In genomic region chr6:65569741-65570140, GRCm38 (mm10) we compare ENCODE assay signal across 10 mouse cellular contexts. TPM values are rescaled to one million over a fixed set of nuclear protein-coding genes. Genes with fewer than 3 reads are reported as not detected.
DNase-seq lines count a peak whose midpoint lies in the region; ATAC-seq and TF ChIP-seq lines count a peak whose summit lies in the region.
"Had no signal": no experiment of that assay in that cellular context is flagged by ENCODE, and none has a peak within 500 bp of the region (broad histone marks: within the 10 kb centered on the region; RNA-seq: fewer than 3 reads in every experiment).

No protein-coding gene starts in this region.

- dilution Hi-C loops in CH12.LX (cut with MboI; ENCODE audit: extremely low pct_ligation_motif_present, extremely low pct_unique_long_range_greater_than_20kb, low sequenced_read_pairs) = no loop called here

- peak; percentile 62 for DNase-seq in hindbrain, embryonic 11.5 days (ENCODE audit: low spot score)
- peak; percentile 85 for DNase-seq in CH12.LX (ENCODE audit: extremely low read depth)
- peak; percentile 58 for DNase-seq in adrenal gland, postnatal 10 days
- peak; percentile 11 for DNase-seq in gastrocnemius, postnatal 14 days
- peak; percentile 31 to 34 for DNase-seq in left cerebral cortex, adult 2 months (ENCODE audit: extremely low spot score in 1 of 2, low spot score in 2 of 2)
- peak; percentile 6 for DNase-seq in retina, adult 2 months (ENCODE audit: low read depth, low spot score)
- DNase-seq: liver, embryonic 13.5 days had no signal

- H3K9me3 ChIP-seq in hindbrain, embryonic 11.5 days (ENCODE audit: control insufficient read depth, low read length) = no peaks in the 10 kb centered on the region
- no peaks in the 10 kb centered on the region for H3K9me3 ChIP-seq in hindbrain, embryonic 13.5 days
- H3K9me3 ChIP-seq in CH12.LX (replicated peaks; ENCODE audit: low read length) = no peaks in the 10 kb centered on the region
- H3K9me3 ChIP-seq: embryonic facial prominence, embryonic 13.5 days; liver, embryonic 13.5 days had no signal

- TF ChIP-seq POLR2A in CH12.LX (IDR thresholded peaks at IDR 0.05; ENCODE audit: low read depth, low read length) = no peak

- H3K9ac ChIP-seq in hindbrain, embryonic 11.5 days (ENCODE audit: low read depth, low read length) = no peak overlapping the region
- H3K9ac ChIP-seq in hindbrain, embryonic 13.5 days = no peak overlapping the region
- no peak overlapping the region for H3K9ac ChIP-seq in CH12.LX (ENCODE audit: insufficient read depth, low read depth)
- H3K9ac ChIP-seq: embryonic facial prominence, embryonic 13.5 days; liver, embryonic 13.5 days had no signal

- H3K4me2 ChIP-seq in hindbrain, embryonic 11.5 days (replicated peaks; ENCODE audit: low read depth, low read length) = no peak overlapping the region
- no peak overlapping the region for H3K4me2 ChIP-seq in hindbrain, embryonic 13.5 days
- H3K4me2 ChIP-seq in CH12.LX (ENCODE audit: insufficient read depth, low read depth, poor library complexity, severe bottlenecking) = no peak overlapping the region
- H3K4me2 ChIP-seq: embryonic facial prominence, embryonic 13.5 days; liver, embryonic 13.5 days had no signal

- H3K36me3 ChIP-seq in hindbrain, embryonic 11.5 days (ENCODE audit: control insufficient read depth, insufficient read depth, low read length) = no peaks in the 10 kb centered on the region
- no peaks in the 10 kb centered on the region for H3K36me3 ChIP-seq in hindbrain, embryonic 13.5 days
- no peaks in the 10 kb centered on the region for H3K36me3 ChIP-seq in CH12.LX (replicated peaks in 1 of 2; ENCODE audit: control insufficient read depth in 1 of 2, insufficient read depth in 1 of 2, low read length in 1 of 2)
- H3K36me3 ChIP-seq: embryonic facial prominence, embryonic 13.5 days; liver, embryonic 13.5 days had no signal

- no peak overlapping the region for H3K27ac ChIP-seq in hindbrain, embryonic 11.5 days (ENCODE audit: low read depth, low read length)
- H3K27ac ChIP-seq in hindbrain, embryonic 13.5 days = no peak overlapping the region
- H3K27ac ChIP-seq in CH12.LX (ENCODE audit: insufficient read depth, low read depth) = no peak overlapping the region
- H3K27ac ChIP-seq in left cerebral cortex, adult 2 months = no peak overlapping the region
- H3K27ac ChIP-seq: embryonic facial prominence, embryonic 13.5 days; liver, embryonic 13.5 days had no signal

- TF ChIP-seq EP300 in CH12.LX (IDR thresholded peaks at IDR 0.05; ENCODE audit: low read length) = no peak

- H3K4me1 ChIP-seq in hindbrain, embryonic 11.5 days (replicated peaks; ENCODE audit: control insufficient read depth, insufficient read depth, low read length) = no peaks in the 10 kb centered on the region
- H3K4me1 ChIP-seq in hindbrain, embryonic 13.5 days (replicated peaks) = no peaks in the 10 kb centered on the region
- peaks cover 6 to 52% of the 10 kb centered on the region in 2 experiments for H3K4me1 ChIP-seq in CH12.LX (ENCODE audit: control insufficient read depth in 1 of 2, insufficient read depth in 2 of 2)
- H3K4me1 ChIP-seq: embryonic facial prominence, embryonic 13.5 days; liver, embryonic 13.5 days had no signal

- peak; percentile 28 to 93; a peak in 3 of 4 replicates for TF ChIP-seq CTCF in CH12.LX (conservative IDR thresholded peaks at IDR 0.05 in 1 of 2, IDR thresholded peaks at IDR 0.05 in 1 of 2; ENCODE audit: low read depth in 2 of 2, low read length in 2 of 2)
- peak; percentile 71 for TF ChIP-seq CTCF in left cerebral cortex, adult 2 months (IDR thresholded peaks at IDR 0.05)

- H3K27me3 ChIP-seq in hindbrain, embryonic 11.5 days (ENCODE audit: control insufficient read depth, insufficient read depth, low read length) = no peaks in the 10 kb centered on the region
- no peaks in the 10 kb centered on the region for H3K27me3 ChIP-seq in hindbrain, embryonic 13.5 days
- H3K27me3 ChIP-seq in CH12.LX (replicated peaks) = no peaks in the 10 kb centered on the region
- H3K27me3 ChIP-seq: embryonic facial prominence, embryonic 13.5 days; liver, embryonic 13.5 days had no signal

- no peaks in the 10 kb centered on the region for H3K79me2 ChIP-seq in CH12.LX (replicated peaks; ENCODE audit: control insufficient read depth, extremely low read depth, insufficient read depth, poor library complexity, severe bottlenecking)

- peak; percentile 33; the same call in 1 of the 2 replicates for ATAC-seq in hindbrain, embryonic 11.5 days (ENCODE audit: low FRiP score)
- ATAC-seq in hindbrain, embryonic 13.5 days (ENCODE audit: low FRiP score) = no peak
- ATAC-seq in erythroblast, adult 5-6 weeks (replicated peaks; ENCODE audit: low FRiP score, poor library complexity, severe bottlenecking) = no peak

- intact Hi-C loops in gastrocnemius, postnatal 14 days (cut with DNase I; ENCODE audit: low total_unique reads) = loop anchor here (10.0 kb wide), 1 partner anchor 55 kb away; no protein-coding TSS in a partner anchor
- intact Hi-C loops in left cerebral cortex, adult 2 months (cut with DNase I) = loop anchor here (1.0 to 5.0 kb wide), 2 partner anchors 59 to 442 kb away; no protein-coding TSS in a partner anchor

- in situ Hi-C loops in CH12.LX (cut with MboI; ENCODE audit: low pct_ligation_motif_present, low pct_unique_long_range_greater_than_20kb, low sequenced_read_pairs) = loop anchor here (5.0 kb wide), 1 partner anchor 57 kb away; no protein-coding TSS in a partner anchor

- TF ChIP-seq RAD21 in CH12.LX (IDR thresholded peaks at IDR 0.05; ENCODE audit: low read depth, low read length) = no peak; the same call in none of the 2 replicates

- 34% methylated on average over 8 of the region's 8 CpGs for WGBS in hindbrain, embryonic 11.5 days
- 39% methylated on average over 8 of the region's 8 CpGs for WGBS in hindbrain, embryonic 13.5 days

- H3K4me3 ChIP-seq in hindbrain, embryonic 11.5 days (ENCODE audit: low read depth, low read length) = no peak overlapping the region
- H3K4me3 ChIP-seq in hindbrain, embryonic 13.5 days = no peak overlapping the region
- H3K4me3 ChIP-seq in CH12.LX (replicated peaks in 1 of 3; ENCODE audit: low read depth in 2 of 3, low read length in 2 of 3, poor library complexity in 1 of 3) = no peak overlapping the region
- H3K4me3 ChIP-seq in left cerebral cortex, adult 2 months = no peak overlapping the region
- H3K4me3 ChIP-seq: embryonic facial prominence, embryonic 13.5 days; liver, embryonic 13.5 days had no signal

TF ChIP-seq in CH12.LX, 34 proteins besides CTCF, POLR2A, EP300 and RAD21:
- TF ChIP-seq NELFE (IDR thresholded peaks at IDR 0.05; ENCODE audit: low read depth, low read length) (peak; percentile 16; the same call in 1 of the 2 replicates), E2F4 (IDR thresholded peaks at IDR 0.05; ENCODE audit: insufficient replicate concordance, low read depth, low read length) (peak; percentile 71; the same call in 1 of the 2 replicates), ZMIZ1 (IDR thresholded peaks at IDR 0.05; ENCODE audit: low read depth, low read length) (no peak), MAZ (IDR thresholded peaks at IDR 0.05; ENCODE audit: low read depth, low read length) (0 out of 2 replicates have a peak, but pooled peaks have one; percentile 18), SMC3 (IDR thresholded peaks at IDR 0.05; ENCODE audit: low read depth, low read length) (peak; percentile 95), JUND (conservative IDR thresholded peaks at IDR 0.05; ENCODE audit: low read depth, low read length) (peak; percentile 49; the same call in 1 of the 2 replicates), ETS1 (conservative IDR thresholded peaks at IDR 0.05; ENCODE audit: low read depth, low read length) (peak; percentile 20; the same call in 1 of the 2 replicates), RCOR1 (conservative IDR thresholded peaks at IDR 0.05; ENCODE audit: low read depth, low read length) (no peak), BHLHE40 (IDR thresholded peaks at IDR 0.05; ENCODE audit: low read depth, low read length) (no peak), IRF4 (IDR thresholded peaks at IDR 0.05; ENCODE audit: low read depth, low read length) (peak; percentile 46), ZC3H11A (IDR thresholded peaks at IDR 0.05; ENCODE audit: low read depth, low read length) (peak; percentile 84)

RNA-seq across cellular contexts. Expression of gene Tnip3, which starts 44.6 kb away (rescaled TPM):
- 0.13 TPM in 1 of 2 replicates, not detected in the other for polyA plus RNA-seq in hindbrain, embryonic 11.5 days (2014; fragmentation: Nextera tagmentation; extraction: Ambion mirVana)
- not detected in 2 replicates for polyA plus RNA-seq in hindbrain, embryonic 13.5 days (2015; fragmentation: Nextera tagmentation; extraction: Ambion mirVana)
- total RNA-seq in CH12.LX (2012; rRNA removed) = 1.4 and 1.5 TPM in 2 replicates
- 2.1 and 2.5 TPM in 2 replicates for total RNA-seq in CH12.LX (2014; rRNA removed)
- polyA plus RNA-seq in CH12.LX (2012; ENCODE audit: insufficient read length, low read depth) = 2.5 and 2.9 TPM in 2 replicates
- under 1 TPM; 0.09 to 0.61 TPM for total RNA-seq in adrenal gland, postnatal 10 days (2021)
- not detected for total RNA-seq in gastrocnemius, postnatal 14 days (2021)
- total RNA-seq in left cerebral cortex, adult 2 months (2021) = not detected
- total RNA-seq in erythroblast, adult 5-6 weeks (2015; ENCODE audit: low replicate concordance) = not detected in 2 replicates
- total RNA-seq in erythroblast, adult 5-6 weeks (2017; ENCODE audit: low replicate concordance) = 1.5 TPM in 1 of 2 replicates, not detected in the other
- polyA plus RNA-seq: embryonic facial prominence, embryonic 13.5 days had no signal

Comparison
In these comparisons a context has a peak if more than half of its experiments do, and no peak if none do; other contexts are left out.
1. DNase-seq: peak in every context shown above with its lines; median percentile 85 in CH12.LX; 62 in hindbrain, embryonic 11.5 days; 58 in adrenal gland, postnatal 10 days; 32 in left cerebral cortex, adult 2 months; 11 in gastrocnemius, postnatal 14 days; 6 in retina, adult 2 months.